Mouse (Mus musculus) heart, adult 2 months (tissue): Measurements from ENCODE around the gene Bcl6. TPM values are rescaled to one million over a fixed set of nuclear protein-coding genes. Genes with fewer than 3 reads are reported as not detected.

Experiments used
- DNase-seq, 2 experiments: peaks; one replicate each; pipeline ENCODE4 v3.0.0; 2021
- H3K27ac ChIP-seq: fragments of 200-600 bp; 2 replicates; pipeline ENCODE4 v1.8.1; 2022
- H3K27me3 ChIP-seq: fragments of 200-500 bp; 2 replicates; pipeline ENCODE4 v1.6.1; 2012; ENCODE audit warnings: mild to moderate bottlenecking, low read length, inconsistent platforms, mixed read lengths; ENCODE audit not compliant: control insufficient read depth, insufficient read depth
- H3K36me3 ChIP-seq: fragments of 200-500 bp; 2 replicates; pipeline ENCODE4 v1.6.1; 2012; ENCODE audit warnings: low read length, inconsistent platforms; ENCODE audit not compliant: control insufficient read depth, insufficient read depth
- H3K4me1 ChIP-seq: fragments of 200-500 bp; 2 replicates; pipeline ENCODE4 v1.6.1; 2011; ENCODE audit warnings: low read length; ENCODE audit not compliant: control insufficient read depth, insufficient read depth
- H3K4me3 ChIP-seq: fragments of 200-600 bp; 2 replicates; pipeline ENCODE4 v1.8.1; 2022
- H3K79me2 ChIP-seq: fragments of 200-500 bp; replicated peaks from 2 replicates; pipeline ENCODE4 v1.6.1; 2012; ENCODE audit warnings: mild to moderate bottlenecking, inconsistent platforms, low read length, moderate library complexity, mixed read lengths; ENCODE audit not compliant: control insufficient read depth, insufficient read depth
- H3K9ac ChIP-seq: fragments of 200-500 bp; 2 replicates; pipeline ENCODE4 v1.6.1; 2012; ENCODE audit warnings: low read depth, mild to moderate bottlenecking, control low read depth, inconsistent platforms, low read length, mixed read lengths
- CTCF ChIP-seq: fragments of 200-600 bp; IDR thresholded peaks from 2 replicates; pipeline ENCODE4 v1.8.1; 2022; ENCODE audit warnings: antibody characterized with exemption, mild to moderate bottlenecking, moderate library complexity
- EP300 ChIP-seq: fragments of 200-500 bp; IDR thresholded peaks from 2 replicates; pipeline ENCODE4 v1.6.1; 2011; ENCODE audit warnings: low read depth, low read length, control low read depth; ENCODE audit not compliant: insufficient read depth
- POLR2A ChIP-seq: fragments of 200-500 bp; IDR thresholded peaks from 2 replicates; pipeline ENCODE4 v1.6.1; 2011; ENCODE audit warnings: mild to moderate bottlenecking, low read depth, low read length, control low read depth; ENCODE audit not compliant: insufficient read depth
- WGBS: fragments of 180-500 bp; shearing (Covaris S2); methylation state at CpG from one replicate; pipeline ENCODE4 v1.1.7; 2018; 5-methylcytosine and 5-hydroxymethylcytosine counted together
- intact Hi-C: fragments of 180-260 bp; cut with DNase I; formaldehyde crosslinking; loops from one replicate; pipeline ENCODE4 v1.15.1; 2025
- polyA plus RNA-seq: library from polyadenylated mRNA; depleted of rRNA; stranded (reverse); fragments of >200 nt; gene quantifications from 2 replicates; pipeline ENCODE4 v1.2.3, GENCODE M21; 2012
- total RNA-seq, 2 experiments: library from RNA; stranded (reverse); gene quantifications; 2 replicates each; pipeline ENCODE4 v1.2.3; 2021

Gene Bcl6
- total and polyA plus RNA-seq, 3 experiments: 15.4 to 21.7 (median 16.5) TPM

GRCm38 (mm10) chr16:23989209-23990160 is 833 bp upstream of the Bcl6 start:
- intact Hi-C loops: loop anchor here (2.0 to 10.0 kb wide), 7 partner anchors 193 to 985 kb away; no protein-coding TSS in a partner anchor
- TF ChIP-seq POLR2A (peak; percentile 68), CTCF (no peak), EP300 (0 out of 2 replicates have a peak, but pooled peaks have one; percentile 1)
- Histone ChIP-seq H3K9ac (peak overlapping the region; percentile 93), H3K4me3 (peak overlapping the region; percentile 76), H3K36me3 (no peaks in the 10 kb centered on the region; the same call in 1 of the 2 replicates), H3K27ac (peak overlapping the region; percentile 99), H3K27me3 (no peaks in the 10 kb centered on the region; the same call in 1 of the 2 replicates), H3K4me1 (peaks cover 4% of the 10 kb centered on the region; the same call in 1 of the 2 replicates), H3K79me2 (no peaks in the 10 kb centered on the region)
- WGBS: 8% methylated on average over 25 of the region's 25 CpGs
- DNase-seq: peak; percentile 60 to 73

- no peak for TF ChIP-seq CTCF
- no peak for TF ChIP-seq EP300
- no peak for TF ChIP-seq POLR2A
- WGBS: 0% methylated on average over 13 of the region's 13 CpGs
- Histone ChIP-seq H3K4me1 (peaks cover 2% of the 10 kb centered on the region), H3K36me3 (no peaks in the 10 kb centered on the region; the same call in none of the 2 replicates), H3K79me2 (no peaks in the 10 kb centered on the region), H3K27me3 (no peaks in the 10 kb centered on the region; the same call in 1 of the 2 replicates), H3K4me3 (peak overlapping the region; percentile 76), H3K27ac (peak overlapping the region; percentile 99), H3K9ac (peak overlapping the region; percentile 96)
- intact Hi-C loops: loop anchor here (1.0 to 10.0 kb wide), 7 partner anchors 251 to 1071 kb away; no protein-coding TSS in a partner anchor
- DNase-seq: no peak
These were observed 541 bp downstream of the Bcl6 start for GRCm38 (mm10) chr16:23988157-23988465.

DNA sequence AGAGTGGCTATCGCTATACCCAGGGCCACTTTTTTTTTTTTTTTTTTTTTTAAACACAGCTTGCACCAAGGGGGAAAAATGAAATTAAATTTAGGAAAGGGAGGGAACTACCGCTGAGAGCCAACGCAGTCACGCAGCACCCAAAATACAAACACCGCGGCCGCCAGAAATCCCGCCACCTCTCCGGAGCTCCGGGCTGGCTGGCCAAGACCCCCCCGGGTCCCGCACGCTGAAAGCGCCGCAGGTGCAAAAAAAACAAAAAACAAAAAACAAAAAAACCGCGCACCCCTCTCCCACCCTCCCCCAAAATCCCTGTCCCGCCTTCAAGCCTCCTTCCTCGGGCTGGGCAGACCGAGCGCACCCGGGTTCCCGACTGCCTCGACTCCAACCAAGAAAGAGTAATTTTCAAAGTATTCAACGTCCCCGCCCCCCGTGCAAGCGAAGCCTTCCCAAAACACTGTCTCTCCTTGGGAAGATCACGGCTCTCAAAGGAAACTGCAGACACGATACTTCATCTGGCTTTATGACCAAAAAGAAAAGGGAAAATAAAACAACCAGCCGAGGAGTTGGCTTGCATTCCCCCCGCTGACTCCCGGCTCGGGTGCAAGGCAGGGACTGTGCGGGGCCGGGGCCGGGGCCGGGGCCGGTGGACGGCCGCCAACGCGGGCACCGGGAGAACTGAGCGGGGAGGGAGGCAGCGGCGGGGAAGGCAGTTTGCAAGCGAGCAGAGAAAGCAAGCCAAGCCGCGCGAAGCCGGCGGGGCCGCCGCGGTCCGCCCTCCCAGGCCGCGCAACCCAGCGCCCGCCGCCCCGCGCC is 1.1 kb downstream of the Bcl6 start:
- intact Hi-C loops: loop anchor here (1.0 to 10.0 kb wide), 7 partner anchors 251 to 1072 kb away; no protein-coding TSS in a partner anchor
- Histone ChIP-seq H3K9ac (peak overlapping the region; percentile 96), H3K27ac (peak overlapping the region; percentile 99), H3K79me2 (no peaks in the 10 kb centered on the region), H3K27me3 (no peaks in the 10 kb centered on the region; the same call in 1 of the 2 replicates), H3K4me1 (peaks cover 2% of the 10 kb centered on the region), H3K4me3 (peak overlapping the region; percentile 76), H3K36me3 (no peaks in the 10 kb centered on the region; the same call in none of the 2 replicates)
- no peak for TF ChIP-seq CTCF
- TF ChIP-seq EP300: no peak
- TF ChIP-seq POLR2A: no peak
- WGBS: under 1% methylated on average over 64 of the region's 64 CpGs
- peak; percentile 74 to 81 for DNase-seq

- intact Hi-C loops: loop anchor here (5.0 to 10.0 kb wide), 5 partner anchors 295 to 988 kb away; no protein-coding TSS in a partner anchor
- peak overlapping the region; percentile 76 for H3K4me3 ChIP-seq
- H3K36me3 ChIP-seq: no peaks in the 10 kb centered on the region; the same call in none of the 2 replicates
- peaks cover 5% of the 10 kb centered on the region for H3K4me1 ChIP-seq
- no peak for TF ChIP-seq EP300
- WGBS: 2% methylated on average over 17 of the region's 17 CpGs
- peak overlapping the region; percentile 99 for H3K27ac ChIP-seq
- H3K27me3 ChIP-seq: no peaks in the 10 kb centered on the region; the same call in 1 of the 2 replicates
- DNase-seq: peak; percentile 57 to 72
- H3K9ac ChIP-seq: peak overlapping the region; percentile 96
- no peaks in the 10 kb centered on the region for H3K79me2 ChIP-seq
These were observed 1.8 kb downstream of the Bcl6 start for GRCm38 (mm10) chr16:23986871-23987270.

DNA sequence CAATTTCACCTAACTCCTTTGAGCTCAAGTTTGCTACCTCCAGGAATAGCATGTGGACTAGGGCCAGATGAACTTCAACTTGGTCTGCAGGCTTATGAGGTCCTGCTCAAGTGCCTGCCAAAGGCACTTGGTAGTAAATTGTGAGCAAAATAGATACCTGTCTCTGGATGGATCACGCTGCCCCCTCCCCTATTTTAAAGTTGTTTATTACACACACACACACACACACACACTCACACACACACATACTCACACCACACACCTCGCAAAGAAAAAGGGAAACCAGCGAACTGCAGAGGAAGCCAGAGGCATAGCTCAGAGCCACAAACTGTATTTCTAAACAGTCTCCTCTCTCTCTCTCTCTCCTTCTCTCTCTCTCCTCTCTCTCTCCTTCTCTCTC is 2.5 kb downstream of the Bcl6 start:
- DNase-seq: peak in 1 of 2 experiments; percentile 54
- 10% methylated on average over 3 of the region's 3 CpGs for WGBS
- Histone ChIP-seq H3K27me3 (no peaks in the 10 kb centered on the region; the same call in 1 of the 2 replicates), H3K4me3 (peak overlapping the region; percentile 76), H3K27ac (peak overlapping the region; percentile 99), H3K4me1 (peaks cover 5% of the 10 kb centered on the region), H3K36me3 (no peaks in the 10 kb centered on the region; the same call in 1 of the 2 replicates), H3K9ac (peak overlapping the region; percentile 96), H3K79me2 (no peaks in the 10 kb centered on the region)
- TF ChIP-seq EP300: no peak
- no peak for TF ChIP-seq CTCF
- TF ChIP-seq POLR2A: 0 out of 2 replicates have a peak, but pooled peaks have one; percentile 31
- intact Hi-C loops: loop anchor here (5.0 to 10.0 kb wide), 5 partner anchors 296 to 989 kb away; no protein-coding TSS in a partner anchor
